Mouse (Mus musculus) liver, postnatal 0 days (tissue): ENCODE measurements at regions not wholly inside any gene's neighbourhood (a gene's known extent, or its start where the extent isn't known, plus 50 kb on each side); places are given as distances from the start of the nearest gene placed in this dataset.

Source experiments
- CTCF ChIP-seq: sonication (generic); IDR thresholded peaks from 2 replicates; pipeline ENCODE4 v1.5.1; 2016; ENCODE audit warnings: antibody characterized with exemption, low read depth
- EP300 ChIP-seq: IDR thresholded peaks from 2 replicates; pipeline ENCODE4 v1.6.1; 2016; ENCODE audit warnings: antibody characterized with exemption, low read depth, mild to moderate bottlenecking

GRCm38 (mm10) chr6:117617951-117618350 is 223.0 kb upstream of the Zfp637 start:
- TF ChIP-seq CTCF, result no peak
- no peak for TF ChIP-seq EP300
